8 mouse cellular contexts compared by ENCODE assay signal in genomic region chr11:102956962-102957614, GRCm38 (mm10). TPM values are rescaled to one million over a fixed set of nuclear protein-coding genes. Genes with fewer than 3 reads are reported as not detected.
DNase-seq lines count a peak whose midpoint lies in the region.

No protein-coding gene starts in this region.

- DNase-seq in embryo, embryonic 11 days: peak; percentile 43
- DNase-seq in embryo, embryonic 9.5 days (ENCODE audit: extremely low spot score): no peak
- DNase-seq in urinary bladder, postnatal 36 days (ENCODE audit: low spot score in 2 of 2): peak; percentile 26 to 38
- DNase-seq in urinary bladder, adult 2 months (ENCODE audit: low spot score): no peak
- peak; percentile 57 for DNase-seq in lung, postnatal 14 days
- DNase-seq in layer of hippocampus, adult 9-11 months: no peak
- DNase-seq in adrenal gland, adult (ENCODE audit: inconsistent age in 2 of 2, low spot score in 1 of 2): no peak
- DNase-seq in layer of hippocampus, postnatal 14 days (ENCODE audit: low spot score in 2 of 2): no peak

RNA-seq across cellular contexts. Expression of gene C1ql1, which starts 10.6 kb away (rescaled TPM):
- 0.44 and 0.49 TPM in 2 replicates for polyA plus RNA-seq in urinary bladder, adult 2 months (2012; rRNA removed)
- total RNA-seq in layer of hippocampus, postnatal 14 days (2021): 10 to 100 TPM; 36.0 to 37.8 TPM

RNA-seq across cellular contexts. Expression of gene Kif18b, which starts 32.2 kb away (rescaled TPM):
- polyA plus RNA-seq in urinary bladder, adult 2 months (2012; rRNA removed): 0.56 and 0.71 TPM in 2 replicates
- total RNA-seq in layer of hippocampus, postnatal 14 days (2021): 1 to 10 TPM in 1 of 2 experiments, under 1 TPM in 1; 0.91 to 1.4 TPM

RNA-seq across cellular contexts. Expression of gene Gfap, which starts 56.4 kb away (rescaled TPM):
- 0.53 and 0.56 TPM in 2 replicates for polyA plus RNA-seq in urinary bladder, adult 2 months (2012; rRNA removed)
- 100 to 1,000 TPM; 263 to 355 TPM for total RNA-seq in layer of hippocampus, postnatal 14 days (2021)

Comparison
In these comparisons a context has a peak if more than half of its experiments do, and no peak if none do; other contexts are left out.
1. DNase-seq: peak in embryo, embryonic 11 days (single experiment), urinary bladder, postnatal 36 days (2 of 2) and lung, postnatal 14 days (single experiment); none in embryo, embryonic 9.5 days (single experiment), urinary bladder, adult 2 months (single experiment), layer of hippocampus, adult 9-11 months (single experiment), adrenal gland, adult (0 of 2) and layer of hippocampus, postnatal 14 days (0 of 2).